Mouse (Mus musculus) thymus, postnatal 36 days (tissue): ENCODE data around the gene Ppm1l.

ENCODE experiments used
- DNase-seq, 2 experiments: peaks; one replicate each; pipeline ENCODE4 v3.0.0; 2022; ENCODE audit warnings: mixed read lengths in 2 of 2

Gene Ppm1l

GRCm38 (mm10) chr3:69446989-69447388 is 130.3 kb downstream of the Ppm1l start:
- no peak for DNase-seq

- DNase-seq, result no peak
Observed at GRCm38 (mm10) chr3:69449041-69449440, 132.4 kb downstream of the Ppm1l start.

- peak; percentile 11 to 19 for DNase-seq
Observed at GRCm38 (mm10) chr3:69454330-69454729, 137.7 kb downstream of the Ppm1l start.

- DNase-seq, result no peak
Observed at GRCm38 (mm10) chr3:69456071-69456470, 139.4 kb downstream of the Ppm1l start.

- DNase-seq, result no peak
Observed at GRCm38 (mm10) chr3:69458756-69459155, 142.1 kb downstream of the Ppm1l start.

- no peak for DNase-seq
Observed at GRCm38 (mm10) chr3:69461956-69462355, 145.3 kb downstream of the Ppm1l start.

- no peak for DNase-seq
Observed at GRCm38 (mm10) chr3:69465751-69466150, 149.1 kb downstream of the Ppm1l start.

- DNase-seq, result no peak
Observed at GRCm38 (mm10) chr3:69468280-69469008, 151.8 kb downstream of the Ppm1l start.

GRCm38 (mm10) chr3:69469463-69470141 is 152.9 kb downstream of the Ppm1l start:
- DNase-seq, result no peak

- DNase-seq, result no peak
Observed at GRCm38 (mm10) chr3:69470142-69470796, 153.6 kb downstream of the Ppm1l start.

GRCm38 (mm10) chr3:69475850-69476450 is 159.3 kb downstream of the Ppm1l start:
- no peak for DNase-seq

- DNase-seq, result no peak
Observed at GRCm38 (mm10) chr3:69479937-69480336, 163.3 kb downstream of the Ppm1l start.

GRCm38 (mm10) chr3:69481835-69482234 is 165.2 kb downstream of the Ppm1l start:
- DNase-seq, result peak; percentile 29 to 41

- DNase-seq, result no peak
Observed at GRCm38 (mm10) chr3:69484006-69484574, 167.4 kb downstream of the Ppm1l start.

- DNase-seq, result no peak
Observed at GRCm38 (mm10) chr3:69484582-69484981, 167.9 kb downstream of the Ppm1l start.

GRCm38 (mm10) chr3:69485347-69485746 is 168.7 kb downstream of the Ppm1l start:
- no peak for DNase-seq

- DNase-seq, result no peak
Observed at GRCm38 (mm10) chr3:69485756-69486155, 169.1 kb downstream of the Ppm1l start.

- no peak for DNase-seq
Observed at GRCm38 (mm10) chr3:69487471-69487870, 170.8 kb downstream of the Ppm1l start.

GRCm38 (mm10) chr3:69489669-69490068 is 173.0 kb downstream of the Ppm1l start:
- DNase-seq, result no peak

GRCm38 (mm10) chr3:69490981-69491681 is 174.5 kb downstream of the Ppm1l start:
- DNase-seq, result no peak

GRCm38 (mm10) chr3:69494233-69495010 is 177.8 kb downstream of the Ppm1l start:
- no peak for DNase-seq

GRCm38 (mm10) chr3:69497178-69497577 is 180.5 kb downstream of the Ppm1l start:
- DNase-seq, result no peak
